In the genomic region with DNA sequence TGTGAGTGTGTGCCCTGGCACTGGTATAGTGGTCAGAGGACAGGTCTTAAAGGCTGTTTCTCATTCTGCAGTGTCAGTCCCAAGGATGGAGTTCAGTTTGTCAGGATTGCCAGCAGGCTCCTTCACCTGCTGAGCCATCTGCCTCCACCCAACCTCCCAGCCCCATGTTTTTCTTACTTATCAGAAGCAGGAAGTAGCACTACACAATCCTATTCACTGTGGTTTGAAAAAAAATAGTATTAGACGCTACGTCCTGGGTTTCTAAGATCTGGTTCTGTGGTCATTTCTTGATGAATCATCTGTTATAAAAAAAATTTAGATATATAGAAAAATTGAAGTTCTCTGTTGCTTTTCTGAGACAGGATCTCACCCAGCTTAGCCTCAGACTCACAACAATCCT, we compare ENCODE assay signal across 17 mouse cellular contexts. TPM values are rescaled to one million over a fixed set of nuclear protein-coding genes. Genes with fewer than 3 reads are reported as not detected.
A peak's percentile ranks its signal among the peaks of the same experiment; 100 is the strongest.
DNase-seq lines count a peak whose midpoint lies in the region; ATAC-seq lines count a peak whose summit lies in the region.
"Had no signal": no experiment of that assay in that cellular context is flagged by ENCODE, and none has a peak within 500 bp of the region (broad histone marks: within the 10 kb centered on the region; RNA-seq: fewer than 3 reads in every experiment).

No protein-coding gene starts in this region.

- peak; percentile 76 for ATAC-seq in CD4-positive, CD25-positive, alpha-beta regulatory T cell, adult 4 months
- ATAC-seq in common myeloid progenitor, adult 5-6 weeks (replicated peaks; ENCODE audit: low read depth, poor library complexity, severe bottlenecking) = peak; percentile 66
- peak; percentile 65 for ATAC-seq in megakaryocyte progenitor cell, adult 5-6 weeks (replicated peaks; ENCODE audit: poor library complexity)
- ATAC-seq: hindbrain, postnatal 0 days; Patski had no signal

- DNase-seq in 3T3-L1 (ENCODE audit: low read depth, low spot score) = peak; percentile 79
- DNase-seq in lung, postnatal 36 days = no peak
- no peak for DNase-seq in layer of hippocampus, adult 9-10 months (ENCODE audit: low spot score)
- DNase-seq in gastrocnemius, postnatal 4 days (ENCODE audit: low spot score in 2 of 2) = no peak
- no peak for DNase-seq in right cerebral cortex, postnatal 14 days
- DNase-seq: adrenal gland, postnatal 14 days; cerebellum, adult 18-20 months; cerebellum, postnatal 36 days; kidney, adult 11 months; left cerebral cortex, postnatal 4 days; liver; lung, postnatal 10 days had no signal

RNA-seq across cellular contexts. Expression of gene Ptpra, which starts 51.5 kb away (rescaled TPM):
- polyA plus RNA-seq in CD4-positive, CD25-positive, alpha-beta regulatory T cell, adult 4 months (2017; shearing (Covaris generic)) = 10 to 100 TPM; 62.5 to 63.1 TPM
- 88.0 and 117 TPM in 2 replicates for total RNA-seq in common myeloid progenitor, adult 5-6 weeks (2017)
- total RNA-seq in megakaryocyte progenitor cell, adult 5-6 weeks (2015) = 47.2 and 67.1 TPM in 2 replicates
- total RNA-seq in megakaryocyte progenitor cell, adult 5-6 weeks (2017) = 123 and 143 TPM in 2 replicates
- total RNA-seq in gastrocnemius, postnatal 4 days (2021) = 10 to 100 TPM; 73.2 to 74.7 TPM
